In genomic region chr15:25984067-25984733, GRCm38 (mm10) we compare ENCODE assay signal across 8 mouse cellular contexts. TPM values are rescaled to one million over a fixed set of nuclear protein-coding genes. Genes with fewer than 3 reads are reported as not detected.
DNase-seq lines count a peak whose midpoint lies in the region; ATAC-seq and TF ChIP-seq lines count a peak whose summit lies in the region.

Zfp622 (plus strand) TSS chr15:25984366.

- WGBS in bone marrow, adult 2 months, result under 1% methylated on average over 55 of the region's 57 CpGs
- 0% methylated on average over 57 of the region's 57 CpGs for WGBS in embryonic facial prominence, embryonic 15.5 days
- 1% methylated on average over 51 of the region's 57 CpGs for WGBS in limb, embryonic 14.5 days
- WGBS in midbrain, postnatal 0 days, result under 1% methylated on average over 57 of the region's 57 CpGs

- no peaks in the 10 kb centered on the region for H3K27me3 ChIP-seq in embryonic facial prominence, embryonic 15.5 days
- no peaks in the 10 kb centered on the region for H3K27me3 ChIP-seq in limb, embryonic 14.5 days (ENCODE audit: control insufficient read depth, insufficient read depth, low read length)
- H3K27me3 ChIP-seq in midbrain, postnatal 0 days (ENCODE audit: insufficient read depth, low read length), result no peaks in the 10 kb centered on the region

- no peaks in the 10 kb centered on the region for H3K9me3 ChIP-seq in embryonic facial prominence, embryonic 15.5 days (replicated peaks)
- no peaks in the 10 kb centered on the region for H3K9me3 ChIP-seq in limb, embryonic 14.5 days (ENCODE audit: control insufficient read depth, low read length)
- H3K9me3 ChIP-seq in midbrain, postnatal 0 days (ENCODE audit: low read length), result no peaks in the 10 kb centered on the region

- no peaks in the 10 kb centered on the region; the same call in 1 of the 2 replicates for H3K4me1 ChIP-seq in bone marrow, adult 2 months (ENCODE audit: control insufficient read depth, insufficient read depth, low read length)
- peaks cover 15% of the 10 kb centered on the region for H3K4me1 ChIP-seq in embryonic facial prominence, embryonic 15.5 days
- H3K4me1 ChIP-seq in limb, embryonic 14.5 days (ENCODE audit: control insufficient read depth, insufficient read depth, low read length), result peaks cover 11% of the 10 kb centered on the region
- peaks cover 11% of the 10 kb centered on the region; the same call in 1 of the 2 replicates for H3K4me1 ChIP-seq in midbrain, postnatal 0 days (ENCODE audit: insufficient read depth, low read length)

- no peak for TF ChIP-seq CTCF in bone marrow, adult 2 months (IDR thresholded peaks at IDR 0.05; ENCODE audit: control insufficient read depth, insufficient read depth, low read length)
- no peak for TF ChIP-seq CTCF in midbrain, postnatal 0 days (IDR thresholded peaks at IDR 0.05)

- ATAC-seq in embryonic facial prominence, embryonic 15.5 days (ENCODE audit: insufficient number of reproducible peaks, low FRiP score, low TSS enrichment, low read depth), result peak; percentile 97
- peak; percentile 98 for ATAC-seq in limb, embryonic 14.5 days (ENCODE audit: low FRiP score, low read depth)
- peak; percentile 97 for ATAC-seq in midbrain, postnatal 0 days (ENCODE audit: low FRiP score)

- TF ChIP-seq POLR2A in bone marrow, adult 2 months (IDR thresholded peaks at IDR 0.05; ENCODE audit: borderline replicate concordance, control insufficient read depth, low read depth, low read length), result 0 out of 2 replicates have a peak, but pooled peaks have one; percentile 67
- TF ChIP-seq POLR2A in limb, embryonic 14.5 days (IDR thresholded peaks at IDR 0.05; ENCODE audit: borderline replicate concordance, extremely low read depth, insufficient read depth, insufficient read length), result peak; percentile 52; the same call in 1 of the 2 replicates

- peaks cover 18% of the 10 kb centered on the region for H3K36me3 ChIP-seq in embryonic facial prominence, embryonic 15.5 days
- peaks cover 23% of the 10 kb centered on the region for H3K36me3 ChIP-seq in limb, embryonic 14.5 days (ENCODE audit: control insufficient read depth, insufficient read depth, low read length)
- peaks cover 13% of the 10 kb centered on the region for H3K36me3 ChIP-seq in midbrain, postnatal 0 days (ENCODE audit: insufficient read depth, low read length)

- peak within 1 kb of the TSS; percentile 98 for H3K4me3 ChIP-seq in bone marrow, adult 2 months (replicated peaks; ENCODE audit: control insufficient read depth, low read depth, low read length)
- H3K4me3 ChIP-seq in embryonic facial prominence, embryonic 15.5 days (replicated peaks), result peak within 1 kb of the TSS; percentile 75
- peak within 1 kb of the TSS; percentile 91 for H3K4me3 ChIP-seq in limb, embryonic 14.5 days (replicated peaks; ENCODE audit: low read length)
- H3K4me3 ChIP-seq in midbrain, postnatal 0 days (ENCODE audit: low read depth, low read length), result peak within 1 kb of the TSS; percentile 99

- peak within 1 kb of the TSS; percentile 94 for H3K27ac ChIP-seq in bone marrow, adult 2 months (ENCODE audit: control insufficient read depth, insufficient read depth, low read depth, low read length, poor library complexity)
- H3K27ac ChIP-seq in embryonic facial prominence, embryonic 15.5 days (replicated peaks), result peak within 1 kb of the TSS; percentile 94
- H3K27ac ChIP-seq in limb, embryonic 14.5 days (replicated peaks; ENCODE audit: low read depth, low read length), result peak within 1 kb of the TSS; percentile 89
- H3K27ac ChIP-seq in midbrain, postnatal 0 days (ENCODE audit: low read depth, low read length), result peak within 1 kb of the TSS; percentile 84

- peak within 1 kb of the TSS; percentile 94 for H3K9ac ChIP-seq in embryonic facial prominence, embryonic 15.5 days
- peak within 1 kb of the TSS; percentile 86 for H3K9ac ChIP-seq in limb, embryonic 14.5 days (ENCODE audit: low read depth, low read length, severe bottlenecking)
- H3K9ac ChIP-seq in midbrain, postnatal 0 days (replicated peaks; ENCODE audit: low read length, poor library complexity, severe bottlenecking), result peak within 1 kb of the TSS; percentile 81

- H3K4me2 ChIP-seq in embryonic facial prominence, embryonic 15.5 days (replicated peaks), result peak within 1 kb of the TSS; percentile 83
- peak within 1 kb of the TSS; percentile 90 for H3K4me2 ChIP-seq in limb, embryonic 14.5 days (replicated peaks; ENCODE audit: low read depth, low read length, severe bottlenecking)
- H3K4me2 ChIP-seq in midbrain, postnatal 0 days (ENCODE audit: low read depth, low read length, poor library complexity, severe bottlenecking), result peak within 1 kb of the TSS; percentile 91

- DNase-seq in 416B (ENCODE audit: low read depth), result peak; percentile 99
- peak; percentile 96 for DNase-seq in heart, adult 8-10 months (ENCODE audit: low spot score)
- peak; percentile 97 for DNase-seq in kidney, adult 9 months
- DNase-seq in limb, embryonic 14.5 days (ENCODE audit: low spot score), result peak; percentile 99
- DNase-seq in midbrain, postnatal 0 days (ENCODE audit: low spot score), result peak; percentile 99
- DNase-seq in spleen, postnatal 14 days (ENCODE audit: low spot score in 2 of 2), result peak; percentile 73 to 85

RNA-seq across cellular contexts. Expression of gene Zfp622, which starts in this region (rescaled TPM):
- polyA plus RNA-seq in bone marrow, adult 2 months (2011; ENCODE audit: insufficient read depth, insufficient read length, low replicate concordance, missing spikeins), result 24.1 and 54.0 TPM in 2 replicates
- polyA plus RNA-seq in embryonic facial prominence, embryonic 15.5 days (2015; fragmentation: Nextera tagmentation; extraction: Ambion mirVana), result 31.4 and 36.5 TPM in 2 replicates
- 10 to 100 TPM; 20.4 to 26.6 (median 24.4) TPM for total RNA-seq in heart, adult 8-10 months (2022)
- 22.7 and 27.8 TPM in 2 replicates for polyA plus RNA-seq in limb, embryonic 14.5 days (2012; rRNA removed)
- polyA plus RNA-seq in limb, embryonic 14.5 days (2014; fragmentation: Nextera tagmentation; extraction: Ambion mirVana), result 34.5 and 35.1 TPM in 2 replicates
- 35.6 and 37.2 TPM in 2 replicates for total RNA-seq in midbrain, postnatal 0 days (2014; rRNA removed)
- 28.6 and 33.9 TPM in 2 replicates for polyA plus RNA-seq in midbrain, postnatal 0 days (2015; fragmentation: Nextera tagmentation; extraction: Ambion mirVana)

Comparison
In these comparisons a context has a peak if more than half of its experiments do, and no peak if none do; other contexts are left out.
1. Peak in every context shown above with its lines: DNase-seq, ATAC-seq, H3K4me3 ChIP-seq and H3K27ac ChIP-seq.